Mouse (Mus musculus): ENCODE results near the gene Tmcc1. TPM values are rescaled to one million over a fixed set of nuclear protein-coding genes. Genes with fewer than 3 reads are reported as not detected.
"Not testable (repeated sequence)": the region's sequence is repeated elsewhere in the genome, so short reads cannot be mapped to it uniquely, and the experiment has no call there.

Gene Tmcc1
- polyA plus RNA-seq, 1 experiment, result 11.3 TPM

GRCm38 (mm10) chr6:116128710-116129109 is 64.6 kb downstream of the Tmcc1 start:
- Histone ChIP-seq H3K79me2 (ENCODE audit: control insufficient read depth, insufficient read depth) (no peaks in the 10 kb centered on the region), H3K79me3 (ENCODE audit: low read depth) (no peaks in the 10 kb centered on the region), H3K36me3 (ENCODE audit: control insufficient read depth, insufficient read depth) (peaks cover 7% of the 10 kb centered on the region), H3K27me3 (ENCODE audit: control insufficient read depth, insufficient read depth, insufficient read length) (no peaks in the 10 kb centered on the region), H3K4me3 (ENCODE audit: insufficient read depth, poor library complexity, severe bottlenecking) (no peak overlapping the region), H3ac (ENCODE audit: control insufficient read depth, insufficient read length, low read depth) (no peak overlapping the region)
- peak; percentile 8 for TF ChIP-seq CTCF (IDR thresholded peaks at IDR 0.05; ENCODE audit: control insufficient read depth, insufficient read depth, insufficient read length)
- TF ChIP-seq CEBPB (IDR thresholded peaks at IDR 0.05; ENCODE audit: low read depth), result no peak
- TF ChIP-seq MAX (IDR thresholded peaks at IDR 0.05), result no peak
- no peak for TF ChIP-seq FOSL1 (IDR thresholded peaks at IDR 0.05; ENCODE audit: insufficient read depth, low read length, poor library complexity, severe bottlenecking)
- no peak for TF ChIP-seq USF1 (IDR thresholded peaks at IDR 0.05; ENCODE audit: low read depth)

DNA sequence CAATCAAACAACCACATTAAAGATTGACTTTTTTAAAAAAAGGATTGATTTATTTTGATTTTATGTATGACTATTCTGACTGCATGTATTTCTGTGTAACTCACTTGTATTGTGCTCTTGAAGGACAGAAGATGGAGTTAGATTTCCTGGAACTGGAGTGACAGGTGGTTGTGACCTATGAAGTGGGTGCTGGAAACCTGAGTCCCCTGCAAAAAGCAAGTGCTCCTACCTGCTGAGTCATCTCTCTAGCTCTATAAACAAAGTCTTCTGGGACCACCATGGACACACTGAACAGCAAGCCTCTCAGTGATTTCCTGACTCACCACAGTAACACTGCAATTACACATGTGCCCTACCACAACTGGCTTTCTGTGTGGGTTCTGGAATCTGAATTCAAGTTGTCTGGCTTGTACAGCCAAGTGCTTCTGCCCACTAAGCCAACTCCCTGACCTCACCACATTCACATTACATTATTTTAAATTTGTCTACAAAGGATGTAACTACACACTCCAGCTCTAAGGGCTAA is 65.3 kb downstream of the Tmcc1 start:
- Histone ChIP-seq H3K79me2 (ENCODE audit: control insufficient read depth, insufficient read depth) (no peaks in the 10 kb centered on the region), H3ac (ENCODE audit: control insufficient read depth, insufficient read length, low read depth) (no peak overlapping the region), H3K27me3 (ENCODE audit: control insufficient read depth, insufficient read depth, insufficient read length) (no peaks in the 10 kb centered on the region), H3K4me3 (ENCODE audit: insufficient read depth, poor library complexity, severe bottlenecking) (no peak overlapping the region), H3K79me3 (ENCODE audit: low read depth) (no peaks in the 10 kb centered on the region), H3K36me3 (ENCODE audit: control insufficient read depth, insufficient read depth) (peaks cover 5% of the 10 kb centered on the region)
- TF ChIP-seq CTCF (IDR thresholded peaks at IDR 0.05; ENCODE audit: control insufficient read depth, insufficient read depth, insufficient read length) (no peak), CEBPB (IDR thresholded peaks at IDR 0.05; ENCODE audit: low read depth) (no peak), MAX (IDR thresholded peaks at IDR 0.05) (peak; percentile 41), FOSL1 (IDR thresholded peaks at IDR 0.05; ENCODE audit: insufficient read depth, low read length, poor library complexity, severe bottlenecking) (peak; percentile 56), MYOD1 (IDR thresholded peaks at IDR 0.05; ENCODE audit: control insufficient read depth, insufficient read length, low read depth) (peak; percentile 68), USF1 (IDR thresholded peaks at IDR 0.05; ENCODE audit: low read depth) (no peak), MYOG (IDR thresholded peaks at IDR 0.05; ENCODE audit: control insufficient read depth, extremely low read depth, insufficient read length) (no peak)

- Histone ChIP-seq H3ac (ENCODE audit: control insufficient read depth, insufficient read length, low read depth) (no peak overlapping the region), H3K36me3 (ENCODE audit: control insufficient read depth, insufficient read depth) (no peaks in the 10 kb centered on the region), H3K79me2 (ENCODE audit: control insufficient read depth, insufficient read depth) (no peaks in the 10 kb centered on the region)
These were observed 66.7 kb downstream of the Tmcc1 start for GRCm38 (mm10) chr6:116126577-116126976.

DNA sequence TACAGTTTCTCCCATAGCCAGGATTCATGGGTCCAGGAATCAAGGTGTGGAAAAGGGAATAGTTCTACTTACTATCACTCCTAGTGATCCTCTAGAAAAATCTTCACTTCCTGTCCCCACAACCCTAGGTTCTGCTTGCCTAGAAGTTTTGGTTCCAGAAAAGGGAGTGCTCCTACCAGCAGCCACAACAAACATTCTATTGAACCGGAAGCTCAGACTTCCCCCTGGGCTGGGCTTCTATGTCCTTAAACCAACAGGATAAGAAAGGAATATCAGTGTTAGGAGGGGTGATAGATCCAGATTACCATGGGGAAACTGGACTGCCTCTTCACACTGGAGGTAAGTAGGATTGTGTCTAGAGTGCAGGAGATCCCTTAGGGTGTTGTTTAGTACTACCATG is 70.4 kb downstream of the Tmcc1 start:
- TF ChIP-seq MYOD1 (IDR thresholded peaks at IDR 0.05; ENCODE audit: control insufficient read depth, insufficient read length, low read depth), result no peak
- TF ChIP-seq CEBPB (IDR thresholded peaks at IDR 0.05; ENCODE audit: low read depth), result no peak
- no peak for TF ChIP-seq FOSL1 (IDR thresholded peaks at IDR 0.05; ENCODE audit: insufficient read depth, low read length, poor library complexity, severe bottlenecking)
- no peak for TF ChIP-seq USF1 (IDR thresholded peaks at IDR 0.05; ENCODE audit: low read depth)
- no peak for TF ChIP-seq CTCF (IDR thresholded peaks at IDR 0.05; ENCODE audit: control insufficient read depth, insufficient read depth, insufficient read length)
- no peak for TF ChIP-seq MYOG (IDR thresholded peaks at IDR 0.05; ENCODE audit: control insufficient read depth, extremely low read depth, insufficient read length)
- no peak for TF ChIP-seq MAX (IDR thresholded peaks at IDR 0.05)
- no peaks in the 10 kb centered on the region for H3K36me3 ChIP-seq (ENCODE audit: control insufficient read depth, insufficient read depth)

More at GRCm38 (mm10) chr6:116126577-116126976, 66.7 kb downstream of the Tmcc1 start:
- TF ChIP-seq MAX (IDR thresholded peaks at IDR 0.05) (no peak), FOSL1 (IDR thresholded peaks at IDR 0.05; ENCODE audit: insufficient read depth, low read length, poor library complexity, severe bottlenecking) (no peak), CEBPB (IDR thresholded peaks at IDR 0.05; ENCODE audit: low read depth) (no peak), MYOG (IDR thresholded peaks at IDR 0.05; ENCODE audit: control insufficient read depth, extremely low read depth, insufficient read length) (no peak), MYOD1 (IDR thresholded peaks at IDR 0.05; ENCODE audit: control insufficient read depth, insufficient read length, low read depth) (no peak), USF1 (IDR thresholded peaks at IDR 0.05; ENCODE audit: low read depth) (no peak)
- no peak overlapping the region for H3K4me3 ChIP-seq (ENCODE audit: insufficient read depth, poor library complexity, severe bottlenecking)
- H3K27me3 ChIP-seq (ENCODE audit: control insufficient read depth, insufficient read depth, insufficient read length), result no peaks in the 10 kb centered on the region
- no peaks in the 10 kb centered on the region for H3K79me3 ChIP-seq (ENCODE audit: low read depth)

GRCm38 (mm10) chr6:116119669-116120068 is 73.6 kb downstream of the Tmcc1 start:
- no peaks in the 10 kb centered on the region for H3K36me3 ChIP-seq (ENCODE audit: control insufficient read depth, insufficient read depth)
- H3ac ChIP-seq (ENCODE audit: control insufficient read depth, insufficient read length, low read depth), result no peak overlapping the region
- H3K79me2 ChIP-seq (ENCODE audit: control insufficient read depth, insufficient read depth), result no peaks in the 10 kb centered on the region
- H3K79me3 ChIP-seq (ENCODE audit: low read depth), result no peaks in the 10 kb centered on the region
- no peaks in the 10 kb centered on the region for H3K27me3 ChIP-seq (ENCODE audit: control insufficient read depth, insufficient read depth, insufficient read length)
- no peak overlapping the region for H3K4me3 ChIP-seq (ENCODE audit: insufficient read depth, poor library complexity, severe bottlenecking)
- TF ChIP-seq MYOG (IDR thresholded peaks at IDR 0.05; ENCODE audit: control insufficient read depth, extremely low read depth, insufficient read length) (no peak), CTCF (IDR thresholded peaks at IDR 0.05; ENCODE audit: control insufficient read depth, insufficient read depth, insufficient read length) (no peak), MAX (IDR thresholded peaks at IDR 0.05) (no peak), USF1 (IDR thresholded peaks at IDR 0.05; ENCODE audit: low read depth) (no peak), FOSL1 (IDR thresholded peaks at IDR 0.05; ENCODE audit: insufficient read depth, low read length, poor library complexity, severe bottlenecking) (no peak), MYOD1 (IDR thresholded peaks at IDR 0.05; ENCODE audit: control insufficient read depth, insufficient read length, low read depth) (no peak), CEBPB (IDR thresholded peaks at IDR 0.05; ENCODE audit: low read depth) (no peak)

More for the DNA sequence above, 70.4 kb downstream of the Tmcc1 start:
- Histone ChIP-seq H3K4me3 (ENCODE audit: insufficient read depth, poor library complexity, severe bottlenecking) (no peak overlapping the region), H3K79me2 (ENCODE audit: control insufficient read depth, insufficient read depth) (no peaks in the 10 kb centered on the region), H3K27me3 (ENCODE audit: control insufficient read depth, insufficient read depth, insufficient read length) (no peaks in the 10 kb centered on the region), H3ac (ENCODE audit: control insufficient read depth, insufficient read length, low read depth) (no peak overlapping the region), H3K79me3 (ENCODE audit: low read depth) (no peaks in the 10 kb centered on the region)

- not testable (repeated sequence) for H3ac ChIP-seq (ENCODE audit: control insufficient read depth, insufficient read length, low read depth); H3K79me2 ChIP-seq (ENCODE audit: control insufficient read depth, insufficient read depth); H3K4me3 ChIP-seq (ENCODE audit: insufficient read depth, poor library complexity, severe bottlenecking); H3K27me3 ChIP-seq (ENCODE audit: control insufficient read depth, insufficient read depth, insufficient read length); H3K79me3 ChIP-seq (ENCODE audit: low read depth); H3K36me3 ChIP-seq (ENCODE audit: control insufficient read depth, insufficient read depth)
These were observed 76.7 kb downstream of the Tmcc1 start for GRCm38 (mm10) chr6:116116634-116117033.

Measured in C2C12 (cell line).